Mouse (Mus musculus) hindbrain, embryonic 11.5 days (tissue): ENCODE results near the gene Fgfr2. TPM values are rescaled to one million over a fixed set of nuclear protein-coding genes. Genes with fewer than 3 reads are reported as not detected.
A peak's percentile ranks its signal among the peaks of the same experiment; 100 is the strongest.

ENCODE experiments used
- ATAC-seq: fragments of 200-750 bp; cut with Nextera tagmentation; 2 replicates; pipeline ENCODE4 v1.8.0; 2017; ENCODE audit warnings: mild to moderate bottlenecking, moderate TSS enrichment, moderate library complexity; ENCODE audit not compliant: low FRiP score
- DNase-seq: peaks from one replicate; pipeline ENCODE4 v3.0.0-alpha.2; 2015; ENCODE audit warnings: low spot score
- H3K27ac ChIP-seq: fragments of 300-500 bp; sonication (generic); 2 replicates; pipeline ENCODE4 v1.5.1; 2014; ENCODE audit warnings: mild to moderate bottlenecking, low read depth, low read length
- H3K27me3 ChIP-seq: fragments of 300-500 bp; sonication (generic); 2 replicates; pipeline ENCODE4 v1.6.1; 2014; ENCODE audit warnings: mild to moderate bottlenecking, low read length, moderate library complexity, mixed read lengths; ENCODE audit not compliant: control insufficient read depth, insufficient read depth
- H3K36me3 ChIP-seq: fragments of 300-500 bp; sonication (generic); 2 replicates; pipeline ENCODE4 v1.6.1; 2014; ENCODE audit warnings: mild to moderate bottlenecking, low read length, moderate library complexity, mixed read lengths; ENCODE audit not compliant: control insufficient read depth, insufficient read depth
- H3K4me1 ChIP-seq: fragments of 300-500 bp; sonication (generic); replicated peaks from 2 replicates; pipeline ENCODE4 v1.6.1; 2014; ENCODE audit warnings: low read length, mixed read lengths; ENCODE audit not compliant: control insufficient read depth, insufficient read depth
- H3K4me2 ChIP-seq: fragments of 300-500 bp; sonication (generic); replicated peaks from 2 replicates; pipeline ENCODE4 v1.6.1; 2014; ENCODE audit warnings: mild to moderate bottlenecking, low read depth, low read length
- H3K4me3 ChIP-seq: fragments of 300-500 bp; sonication (generic); 2 replicates; pipeline ENCODE4 v1.5.1; 2014; ENCODE audit warnings: low read depth, low read length
- H3K9ac ChIP-seq: fragments of 300-500 bp; sonication (generic); 2 replicates; pipeline ENCODE4 v1.6.1; 2014; ENCODE audit warnings: low read depth, low read length
- H3K9me3 ChIP-seq: fragments of 300-500 bp; sonication (generic); 2 replicates; pipeline ENCODE4 v1.6.1; 2016; ENCODE audit warnings: low read length; ENCODE audit not compliant: control insufficient read depth
- WGBS: fragments of 180-500 bp; shearing (Covaris S2); extraction: QIAGEN DNeasy Blood & Tissue Kit; methylation state at CpG from one replicate; pipeline ENCODE4 v1.1.7; 2014; 5-methylcytosine and 5-hydroxymethylcytosine counted together
- polyA plus RNA-seq: library from polyadenylated mRNA; unstranded; fragments of >200 nt; fragmentation: Nextera tagmentation; extraction: Ambion mirVana; gene quantifications from 2 replicates; pipeline ENCODE4 v1.2.1, GENCODE M21; 2014

The Fgfr2 gene
- polyA plus RNA-seq, 1 experiment from 2014 or later = 71.3 TPM

GRCm38 (mm10) chr7:130617591-130617990 lies 2505.6 kb downstream of the Fgfr2 start:
- Histone ChIP-seq H3K36me3 (no peaks in the 10 kb centered on the region), H3K9me3 (no peaks in the 10 kb centered on the region), H3K27ac (no peak overlapping the region), H3K27me3 (no peaks in the 10 kb centered on the region), H3K4me2 (no peak overlapping the region), H3K4me3 (no peak overlapping the region), H3K4me1 (no peaks in the 10 kb centered on the region), H3K9ac (no peak overlapping the region)
- ATAC-seq = no peak
- 97% methylated on average over 3 of the region's 3 CpGs for WGBS
- DNase-seq = no peak

GRCm38 (mm10) chr7:130613973-130614372 lies 2509.2 kb downstream of the Fgfr2 start:
- no peak overlapping the region for H3K4me3 ChIP-seq
- no peak overlapping the region for H3K27ac ChIP-seq
- 62% methylated on average over 4 of the region's 4 CpGs for WGBS
- H3K27me3 ChIP-seq = no peaks in the 10 kb centered on the region
- no peak for ATAC-seq
- H3K9ac ChIP-seq = no peak overlapping the region
- DNase-seq = no peak
- no peaks in the 10 kb centered on the region for H3K9me3 ChIP-seq
- no peak overlapping the region for H3K4me2 ChIP-seq
- H3K4me1 ChIP-seq = no peaks in the 10 kb centered on the region
- no peaks in the 10 kb centered on the region for H3K36me3 ChIP-seq

- H3K9ac ChIP-seq = no peak overlapping the region
- H3K4me3 ChIP-seq = no peak overlapping the region
- ATAC-seq (no peak), DNase-seq (no peak)
- H3K4me2 ChIP-seq = no peak overlapping the region
- H3K27me3 ChIP-seq = no peaks in the 10 kb centered on the region
- H3K4me1 ChIP-seq = no peaks in the 10 kb centered on the region
- 92% methylated on average over 4 of the region's 4 CpGs for WGBS
- H3K36me3 ChIP-seq = no peaks in the 10 kb centered on the region
- H3K27ac ChIP-seq = no peak overlapping the region
- no peaks in the 10 kb centered on the region for H3K9me3 ChIP-seq
Observed at GRCm38 (mm10) chr7:130606958-130607357, 2516.2 kb downstream of the Fgfr2 start.

- Histone ChIP-seq H3K9me3 (no peaks in the 10 kb centered on the region), H3K27ac (no peak overlapping the region), H3K36me3 (no peaks in the 10 kb centered on the region), H3K27me3 (no peaks in the 10 kb centered on the region), H3K4me1 (no peaks in the 10 kb centered on the region), H3K4me2 (no peak overlapping the region), H3K4me3 (no peak overlapping the region), H3K9ac (no peak overlapping the region)
- 23% methylated on average over 6 of the region's 6 CpGs for WGBS
- DNase-seq (peak; percentile 20), ATAC-seq (no peak)
Observed at GRCm38 (mm10) chr7:130605111-130605510, 2518.0 kb downstream of the Fgfr2 start.

- Histone ChIP-seq H3K9me3 (no peaks in the 10 kb centered on the region), H3K4me1 (no peaks in the 10 kb centered on the region), H3K27me3 (no peaks in the 10 kb centered on the region), H3K9ac (no peak overlapping the region), H3K36me3 (no peaks in the 10 kb centered on the region), H3K27ac (no peak overlapping the region), H3K4me3 (no peak overlapping the region), H3K4me2 (no peak overlapping the region)
- WGBS = 82% methylated on average over 2 of the region's 2 CpGs
- DNase-seq (no peak), ATAC-seq (no peak)
Observed at GRCm38 (mm10) chr7:130604390-130604789, 2518.8 kb downstream of the Fgfr2 start.

- H3K4me1 ChIP-seq = no peaks in the 10 kb centered on the region
- WGBS = 88% methylated on average over 5 of the region's 5 CpGs
- no peak overlapping the region for H3K4me2 ChIP-seq
- H3K36me3 ChIP-seq = no peaks in the 10 kb centered on the region
- no peak for ATAC-seq
- no peaks in the 10 kb centered on the region for H3K27me3 ChIP-seq
- H3K9me3 ChIP-seq = no peaks in the 10 kb centered on the region
- DNase-seq = no peak
- H3K4me3 ChIP-seq = no peak overlapping the region
- no peak overlapping the region for H3K9ac ChIP-seq
- H3K27ac ChIP-seq = no peak overlapping the region
Observed at GRCm38 (mm10) chr7:130603556-130603955, 2519.6 kb downstream of the Fgfr2 start.

GRCm38 (mm10) chr7:130602804-130603203 lies 2520.3 kb downstream of the Fgfr2 start:
- no peaks in the 10 kb centered on the region for H3K9me3 ChIP-seq
- ATAC-seq (no peak), DNase-seq (no peak)
- H3K27me3 ChIP-seq = no peaks in the 10 kb centered on the region
- no peak overlapping the region for H3K4me3 ChIP-seq
- no peak overlapping the region for H3K27ac ChIP-seq
- H3K36me3 ChIP-seq = no peaks in the 10 kb centered on the region
- WGBS = 93% methylated on average over 1 of the region's 1 CpGs
- H3K9ac ChIP-seq = no peak overlapping the region
- no peaks in the 10 kb centered on the region for H3K4me1 ChIP-seq
- H3K4me2 ChIP-seq = no peak overlapping the region

GRCm38 (mm10) chr7:130600546-130600945 lies 2522.6 kb downstream of the Fgfr2 start:
- Histone ChIP-seq H3K4me3 (no peak overlapping the region), H3K9ac (no peak overlapping the region), H3K4me1 (no peaks in the 10 kb centered on the region), H3K27ac (no peak overlapping the region), H3K9me3 (no peaks in the 10 kb centered on the region), H3K36me3 (no peaks in the 10 kb centered on the region), H3K27me3 (no peaks in the 10 kb centered on the region), H3K4me2 (no peak overlapping the region)
- 65% methylated on average over 2 of the region's 2 CpGs for WGBS
- no peak for DNase-seq
- no peak for ATAC-seq

- H3K9me3 ChIP-seq = no peaks in the 10 kb centered on the region
- H3K27ac ChIP-seq = no peak overlapping the region
- H3K36me3 ChIP-seq = no peaks in the 10 kb centered on the region
- 85% methylated on average over 3 of the region's 3 CpGs for WGBS
- no peak overlapping the region for H3K9ac ChIP-seq
- no peak for DNase-seq
- no peaks in the 10 kb centered on the region for H3K27me3 ChIP-seq
- no peak overlapping the region for H3K4me3 ChIP-seq
- H3K4me2 ChIP-seq = no peak overlapping the region
- no peaks in the 10 kb centered on the region for H3K4me1 ChIP-seq
- no peak for ATAC-seq
Observed at GRCm38 (mm10) chr7:130600074-130600473, 2523.1 kb downstream of the Fgfr2 start.
